In the genomic region with DNA sequence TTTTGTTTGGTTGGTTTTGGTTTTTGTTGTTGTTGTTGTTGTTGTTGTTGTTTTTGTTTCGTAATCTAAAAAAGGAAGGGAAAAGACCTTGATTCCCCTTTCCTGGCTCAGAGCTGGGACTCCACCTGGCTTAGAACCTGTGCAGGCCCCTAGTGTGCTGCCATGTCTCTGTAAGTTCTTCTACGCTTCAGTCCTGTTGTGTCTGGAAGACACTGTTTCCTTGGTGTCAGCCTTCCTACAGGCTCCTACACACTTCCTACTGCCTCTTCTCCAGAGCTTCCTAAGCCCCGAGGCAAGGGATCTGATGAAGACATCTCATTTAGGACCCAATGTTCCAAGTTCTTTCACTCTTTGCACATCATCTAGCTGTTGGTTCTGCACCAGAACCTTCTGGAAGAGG, we compare ENCODE assay signal across 16 mouse cellular contexts. TPM values are rescaled to one million over a fixed set of nuclear protein-coding genes. Genes with fewer than 3 reads are reported as not detected.
"Had no signal": no experiment of that assay in that cellular context is flagged by ENCODE, and none has a peak within 500 bp of the region (broad histone marks: within the 10 kb centered on the region; RNA-seq: fewer than 3 reads in every experiment).

No protein-coding gene starts in this region.

RNA-seq across cellular contexts. Expression of gene Gm21149, which starts 22.0 kb away (rescaled TPM):
- polyA plus RNA-seq: intestine, embryonic 16.5 days; kidney, postnatal 0 days; large intestine, adult 2 months; limb, embryonic 10.5 days; liver, embryonic 11.5 days; liver, embryonic 14.5 days; liver, postnatal 0 days; lung, embryonic 14.5 days; lung, postnatal 0 days; macrophage; midbrain, embryonic 12.5 days; midbrain, embryonic 16.5 days; neural tube, embryonic 13.5 days; small intestine, adult 2 months; spleen, adult 2 months had no signal

RNA-seq across cellular contexts. Expression of gene Gm21190, which starts 30.7 kb away (rescaled TPM):
- polyA plus RNA-seq: intestine, embryonic 16.5 days; kidney, postnatal 0 days; large intestine, adult 2 months; limb, embryonic 10.5 days; limb, embryonic 15.5 days; liver, embryonic 11.5 days; liver, embryonic 14.5 days; liver, postnatal 0 days; lung, embryonic 14.5 days; lung, postnatal 0 days; macrophage; midbrain, embryonic 12.5 days; midbrain, embryonic 16.5 days; neural tube, embryonic 13.5 days; small intestine, adult 2 months; spleen, adult 2 months had no signal
